Mouse (Mus musculus) cerebellum, adult 8-10 months (tissue): Measurements from ENCODE around the gene Ror1.
A peak's percentile ranks its signal among the peaks of the same experiment; 100 is the strongest.

ENCODE experiments used
- DNase-seq: peaks from one replicate; pipeline ENCODE4 v3.0.0; 2022

Gene Ror1

GRCm38 (mm10) chr4:100219026-100219425, 123.4 kb downstream of the Ror1 start:
- peak; percentile 87 for DNase-seq

GRCm38 (mm10) chr4:100219599-100219998, 124.0 kb downstream of the Ror1 start:
- no peak for DNase-seq

- peak; percentile 46 for DNase-seq
Measured at GRCm38 (mm10) chr4:100221978-100222737, 126.6 kb downstream of the Ror1 start.

- DNase-seq = no peak
Measured at GRCm38 (mm10) chr4:100223532-100223931, 127.9 kb downstream of the Ror1 start.

- no peak for DNase-seq
Measured at GRCm38 (mm10) chr4:100223965-100224364, 128.4 kb downstream of the Ror1 start.

GRCm38 (mm10) chr4:100226619-100227018, 131.0 kb downstream of the Ror1 start:
- DNase-seq = no peak

GRCm38 (mm10) chr4:100228106-100228505, 132.5 kb downstream of the Ror1 start:
- no peak for DNase-seq

- no peak for DNase-seq
Measured at GRCm38 (mm10) chr4:100230245-100230644, 134.7 kb downstream of the Ror1 start.

GRCm38 (mm10) chr4:100230963-100231362, 135.4 kb downstream of the Ror1 start:
- DNase-seq = no peak

- DNase-seq = no peak
Measured at GRCm38 (mm10) chr4:100231906-100232305, 136.3 kb downstream of the Ror1 start.

GRCm38 (mm10) chr4:100232541-100232940, 136.9 kb downstream of the Ror1 start:
- DNase-seq = no peak

GRCm38 (mm10) chr4:100233770-100234169, 138.2 kb downstream of the Ror1 start:
- DNase-seq = no peak

- no peak for DNase-seq
Measured at GRCm38 (mm10) chr4:100236339-100236738, 140.7 kb downstream of the Ror1 start.

- no peak for DNase-seq
Measured at GRCm38 (mm10) chr4:100242061-100242756, 146.6 kb downstream of the Ror1 start.

GRCm38 (mm10) chr4:100244250-100244649, 148.7 kb downstream of the Ror1 start:
- DNase-seq = no peak

GRCm38 (mm10) chr4:100244701-100245100, 149.1 kb downstream of the Ror1 start:
- DNase-seq = no peak

GRCm38 (mm10) chr4:100247826-100248225, 152.2 kb downstream of the Ror1 start:
- DNase-seq = no peak

- DNase-seq = no peak
Measured at GRCm38 (mm10) chr4:100248273-100248672, 152.7 kb downstream of the Ror1 start.

GRCm38 (mm10) chr4:100251270-100251669, 155.7 kb downstream of the Ror1 start:
- DNase-seq = no peak

GRCm38 (mm10) chr4:100252050-100252449, 156.5 kb downstream of the Ror1 start:
- no peak for DNase-seq

GRCm38 (mm10) chr4:100252646-100253045, 157.1 kb downstream of the Ror1 start:
- DNase-seq = no peak

GRCm38 (mm10) chr4:100253401-100253800, 157.8 kb downstream of the Ror1 start:
- no peak for DNase-seq

- DNase-seq = no peak
Measured at GRCm38 (mm10) chr4:100253831-100254230, 158.2 kb downstream of the Ror1 start.

- no peak for DNase-seq
Measured at GRCm38 (mm10) chr4:100258462-100258861, 162.9 kb downstream of the Ror1 start.
